Mouse (Mus musculus): Measurements from ENCODE around the gene Zfp367. TPM values are rescaled to one million over a fixed set of nuclear protein-coding genes. Genes with fewer than 3 reads are reported as not detected.
A peak's percentile ranks its signal among the peaks of the same experiment; 100 is the strongest.

Gene Zfp367
- polyA plus RNA-seq, 1 experiment: 10.4 TPM

DNA sequence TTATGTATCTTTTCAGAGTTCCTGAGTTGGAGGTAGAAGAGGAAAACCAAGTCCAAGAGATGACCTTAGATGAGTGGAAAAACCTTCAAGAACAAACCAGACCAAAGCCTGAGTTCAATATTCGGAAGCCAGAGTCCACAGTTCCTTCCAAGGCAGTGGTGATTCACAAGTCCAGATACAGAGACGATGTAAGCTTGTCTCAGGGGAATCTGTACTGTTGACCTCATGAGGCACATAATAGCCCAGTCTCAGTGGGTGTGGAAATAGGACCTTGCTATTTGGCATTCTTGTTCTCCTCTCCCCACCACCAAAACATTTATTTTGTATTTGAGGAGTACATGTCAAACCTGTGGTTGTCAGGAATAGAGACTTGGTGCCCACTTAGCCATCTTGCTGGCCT lies 29.1 kb upstream of the Zfp367 start:
- 90% methylated on average over 2 of the region's 2 CpGs for WGBS
- H3K4me3 ChIP-seq (replicated peaks; ENCODE audit: extremely low read depth, low read depth, low read length): no peak overlapping the region

DNA sequence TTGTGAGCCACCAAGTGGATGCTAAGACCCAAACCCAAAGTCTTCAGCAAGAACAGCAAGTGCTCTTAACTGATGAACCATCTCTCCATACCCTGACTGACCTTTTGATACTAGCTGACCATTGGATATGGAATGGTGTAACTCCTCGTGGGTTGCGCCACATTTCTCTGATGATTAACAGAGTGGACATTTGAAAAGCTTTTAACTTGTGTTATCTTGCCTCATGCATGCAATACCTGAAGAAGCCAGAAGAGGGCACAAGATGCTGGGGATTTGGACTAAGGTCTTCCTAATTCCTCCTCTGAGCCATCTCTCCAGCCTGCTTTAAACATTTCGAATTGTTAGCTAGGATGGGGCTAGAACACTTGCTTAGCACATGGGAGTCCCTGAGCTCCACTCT lies 27.9 kb upstream of the Zfp367 start:
- 66% methylated on average over 3 of the region's 3 CpGs for WGBS
- peak; percentile 48 for DNase-seq
- TF ChIP-seq CTCF (IDR thresholded peaks at IDR 0.05; ENCODE audit: insufficient read depth, low read length) (peak; percentile 21; the same call in 1 of the 2 replicates), POLR2A (IDR thresholded peaks at IDR 0.05; ENCODE audit: borderline replicate concordance, extremely low read depth, low read depth, low read length) (no peak)
- no peak overlapping the region for H3K4me3 ChIP-seq (replicated peaks; ENCODE audit: extremely low read depth, low read depth, low read length)
- no peaks in the 10 kb centered on the region for H3K4me1 ChIP-seq (ENCODE audit: control insufficient read depth, insufficient read depth, low read length)

More for the DNA sequence above, 29.1 kb upstream of the Zfp367 start:
- no peak for DNase-seq
- TF ChIP-seq POLR2A (IDR thresholded peaks at IDR 0.05; ENCODE audit: borderline replicate concordance, extremely low read depth, low read depth, low read length): no peak
- TF ChIP-seq CTCF (IDR thresholded peaks at IDR 0.05; ENCODE audit: insufficient read depth, low read length): no peak
- H3K4me1 ChIP-seq (ENCODE audit: control insufficient read depth, insufficient read depth, low read length): no peaks in the 10 kb centered on the region

DNA sequence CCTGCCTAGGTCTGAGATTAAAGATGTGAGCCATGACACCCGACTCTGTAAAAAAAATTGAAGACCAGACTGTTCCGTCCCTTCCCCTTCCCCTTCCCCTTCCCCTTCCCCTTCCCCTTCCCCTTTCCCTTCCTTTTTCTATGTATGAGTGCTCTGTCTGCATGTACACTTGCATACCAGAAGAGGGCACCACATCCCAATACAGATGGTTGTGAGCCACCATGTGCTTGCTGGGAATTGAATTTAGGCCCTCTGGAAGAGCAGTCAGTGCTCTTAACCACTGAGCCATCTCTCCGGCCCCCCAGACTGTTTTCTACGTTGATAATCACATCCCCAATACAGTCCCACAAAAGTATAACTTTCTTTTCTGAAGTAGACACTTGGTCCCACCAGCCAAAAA lies 27.3 kb upstream of the Zfp367 start:
- DNase-seq: no peak
- no peaks in the 10 kb centered on the region for H3K4me1 ChIP-seq (ENCODE audit: control insufficient read depth, insufficient read depth, low read length)
- no peak overlapping the region for H3K4me3 ChIP-seq (replicated peaks; ENCODE audit: extremely low read depth, low read depth, low read length)
- WGBS: 79% methylated on average over 4 of the region's 4 CpGs
- TF ChIP-seq POLR2A (IDR thresholded peaks at IDR 0.05; ENCODE audit: borderline replicate concordance, extremely low read depth, low read depth, low read length): no peak
- TF ChIP-seq CTCF (IDR thresholded peaks at IDR 0.05; ENCODE audit: insufficient read depth, low read length): no peak

DNA sequence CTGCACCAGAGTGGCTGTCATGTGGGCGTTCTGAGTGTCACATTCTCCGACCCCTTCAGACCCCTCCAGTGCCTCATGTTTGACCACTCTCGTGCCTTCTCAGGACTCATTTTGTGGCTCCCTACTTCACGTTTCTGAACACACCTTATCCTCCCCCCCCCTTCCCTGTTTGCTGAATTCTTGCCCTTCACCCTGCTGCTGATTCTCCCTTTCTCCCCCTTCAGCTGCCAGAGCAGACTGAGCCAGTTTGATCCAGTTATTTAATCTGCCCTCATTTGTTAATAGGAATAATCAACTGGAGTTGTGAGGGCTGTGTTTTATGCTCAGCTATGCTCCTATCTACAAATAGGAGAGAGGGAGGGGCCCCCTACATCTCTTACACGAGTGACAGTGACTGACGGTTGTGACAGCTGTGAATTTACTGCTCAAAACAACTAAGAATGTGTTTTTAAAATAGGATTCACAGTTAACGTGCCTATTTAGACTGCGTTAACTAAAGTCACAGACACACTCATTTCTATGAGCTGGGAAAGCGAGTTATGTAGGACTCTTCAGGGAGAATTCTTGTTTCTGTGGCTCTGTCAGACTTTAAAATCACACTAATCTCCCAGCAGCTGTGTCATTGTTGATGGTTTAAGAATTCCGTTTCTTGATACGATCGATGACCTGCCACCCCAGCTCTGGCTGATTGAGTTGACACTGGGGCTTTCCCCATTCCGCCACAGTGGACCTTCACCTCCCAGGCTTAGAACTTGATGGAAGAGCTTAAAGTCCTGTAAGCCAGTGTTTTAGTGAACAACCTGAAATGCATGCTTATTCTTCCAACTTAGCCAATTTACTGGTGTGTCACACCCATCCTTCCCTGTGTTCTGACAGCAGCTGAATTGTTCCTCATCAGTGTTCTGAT lies 26.0 kb upstream of the Zfp367 start:
- no peak for DNase-seq
- 85% methylated on average over 13 of the region's 13 CpGs for WGBS
- Histone ChIP-seq H3K4me3 (replicated peaks; ENCODE audit: extremely low read depth, low read depth, low read length) (no peak overlapping the region), H3K4me1 (ENCODE audit: control insufficient read depth, insufficient read depth, low read length) (no peaks in the 10 kb centered on the region)
- no peak for TF ChIP-seq POLR2A (IDR thresholded peaks at IDR 0.05; ENCODE audit: borderline replicate concordance, extremely low read depth, low read depth, low read length)

DNA sequence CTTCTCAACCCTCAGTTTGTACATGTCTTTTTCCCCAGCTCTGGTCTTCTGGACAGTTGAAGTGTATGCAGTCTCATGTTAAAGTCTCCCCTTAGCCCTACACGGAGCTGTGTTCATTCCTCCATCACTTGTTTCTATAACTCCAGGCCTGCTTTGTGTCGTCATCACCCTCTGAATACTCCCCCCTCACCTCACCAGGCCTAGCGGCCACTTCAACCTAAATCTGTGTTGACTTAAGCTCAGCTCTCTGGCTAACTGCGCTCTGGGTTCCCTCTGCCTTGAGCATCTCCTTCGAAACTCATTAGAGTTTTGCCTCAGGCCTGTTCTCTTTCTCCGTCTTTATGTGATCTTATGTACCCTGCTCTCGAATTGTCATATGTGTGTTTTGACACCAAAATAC lies 25.0 kb upstream of the Zfp367 start:
- Histone ChIP-seq H3K4me3 (replicated peaks; ENCODE audit: extremely low read depth, low read depth, low read length) (no peak overlapping the region), H3K4me1 (ENCODE audit: control insufficient read depth, insufficient read depth, low read length) (no peaks in the 10 kb centered on the region)
- DNase-seq: no peak
- no peak for TF ChIP-seq POLR2A (IDR thresholded peaks at IDR 0.05; ENCODE audit: borderline replicate concordance, extremely low read depth, low read depth, low read length)
- TF ChIP-seq CTCF (IDR thresholded peaks at IDR 0.05; ENCODE audit: insufficient read depth, low read length): no peak
- 71% methylated on average over 7 of the region's 7 CpGs for WGBS

DNA sequence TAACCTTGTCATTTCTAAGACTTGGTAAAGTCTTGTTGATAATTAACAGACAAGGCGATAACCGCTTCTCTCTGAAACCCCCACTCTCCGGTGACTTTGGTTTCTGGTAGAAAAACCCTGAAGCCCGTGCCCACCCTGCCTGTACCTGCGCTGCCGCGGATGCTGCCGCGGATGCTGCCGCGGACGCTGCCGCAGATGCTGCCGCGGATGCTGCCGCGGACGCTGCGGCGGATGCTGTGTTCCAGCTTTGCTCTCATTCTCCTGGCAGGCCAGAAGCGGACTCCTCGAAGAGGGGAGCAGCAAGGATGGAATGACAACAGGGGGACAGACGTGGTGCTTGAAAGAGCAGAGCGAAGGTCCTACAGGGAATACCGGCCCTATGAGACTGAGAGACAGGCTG lies 16.7 kb upstream of the Zfp367 start:
- TF ChIP-seq CTCF (IDR thresholded peaks at IDR 0.05; ENCODE audit: insufficient read depth, low read length) (no peak), POLR2A (IDR thresholded peaks at IDR 0.05; ENCODE audit: borderline replicate concordance, extremely low read depth, low read depth, low read length) (no peak)
- no peaks in the 10 kb centered on the region for H3K4me1 ChIP-seq (ENCODE audit: control insufficient read depth, insufficient read depth, low read length)
- DNase-seq: no peak
- H3K4me3 ChIP-seq (replicated peaks; ENCODE audit: extremely low read depth, low read depth, low read length): no peak overlapping the region
- 98% methylated on average over 25 of the region's 25 CpGs for WGBS

DNA sequence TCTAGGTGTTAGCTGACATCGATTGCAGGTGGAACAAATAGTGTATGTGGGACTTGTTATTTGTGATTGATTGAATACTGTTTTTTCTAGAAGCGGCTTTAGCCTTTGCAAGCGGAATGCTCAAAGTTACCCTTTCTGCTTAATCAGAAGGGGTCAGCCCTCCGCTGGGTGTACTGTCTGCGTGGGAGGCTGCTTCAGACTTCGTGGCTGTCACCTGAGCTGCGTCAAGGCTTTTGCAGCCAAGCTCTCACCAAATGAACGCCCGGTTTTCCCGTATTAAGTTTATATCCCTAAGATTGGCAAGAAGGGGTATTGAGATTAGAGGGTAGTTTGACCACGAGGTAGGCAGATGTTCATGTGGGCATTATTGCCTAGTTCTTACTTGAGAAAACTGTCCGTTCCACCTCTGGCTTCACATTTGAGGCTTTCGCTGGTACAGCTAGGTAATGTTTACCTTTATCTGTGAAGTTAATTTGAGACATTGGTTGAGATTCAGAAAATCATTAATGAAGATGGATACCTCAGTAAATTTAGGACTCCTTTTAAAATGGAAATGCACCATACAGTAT lies 10.2 kb upstream of the Zfp367 start:
- WGBS: 59% methylated on average over 13 of the region's 13 CpGs
- Histone ChIP-seq H3K4me1 (ENCODE audit: control insufficient read depth, insufficient read depth, low read length) (peaks cover 13% of the 10 kb centered on the region), H3K4me3 (replicated peaks; ENCODE audit: extremely low read depth, low read depth, low read length) (peak overlapping the region; percentile 10)
- no peak for DNase-seq
- TF ChIP-seq CTCF (IDR thresholded peaks at IDR 0.05; ENCODE audit: insufficient read depth, low read length) (no peak), POLR2A (IDR thresholded peaks at IDR 0.05; ENCODE audit: borderline replicate concordance, extremely low read depth, low read depth, low read length) (no peak)

DNA sequence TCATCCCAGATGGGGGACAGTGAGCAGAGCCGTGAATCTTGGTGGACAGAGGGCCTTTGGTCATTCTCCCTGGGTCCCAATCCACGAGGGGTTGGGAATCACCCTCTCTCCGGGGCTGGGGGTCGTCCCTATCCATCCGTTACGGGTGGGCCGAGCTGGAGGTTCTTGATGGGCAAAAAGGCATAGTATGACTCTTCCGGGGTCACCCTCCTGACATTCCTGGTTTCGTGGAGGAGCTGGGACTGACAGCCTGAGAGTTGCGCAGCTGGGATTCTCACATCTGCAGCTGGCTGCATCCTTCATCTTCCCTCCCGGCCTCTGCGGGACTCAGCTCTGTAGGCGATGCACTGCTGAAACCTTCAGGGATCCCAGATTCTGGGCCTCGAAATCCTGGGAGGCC lies 9.6 kb upstream of the Zfp367 start:
- H3K4me1 ChIP-seq (ENCODE audit: control insufficient read depth, insufficient read depth, low read length): peaks cover 13% of the 10 kb centered on the region
- TF ChIP-seq CTCF (IDR thresholded peaks at IDR 0.05; ENCODE audit: insufficient read depth, low read length) (no peak), POLR2A (IDR thresholded peaks at IDR 0.05; ENCODE audit: borderline replicate concordance, extremely low read depth, low read depth, low read length) (no peak)
- peak overlapping the region; percentile 78 for H3K4me3 ChIP-seq (replicated peaks; ENCODE audit: extremely low read depth, low read depth, low read length)
- DNase-seq: no peak
- 10% methylated on average over 14 of the region's 14 CpGs for WGBS

DNA sequence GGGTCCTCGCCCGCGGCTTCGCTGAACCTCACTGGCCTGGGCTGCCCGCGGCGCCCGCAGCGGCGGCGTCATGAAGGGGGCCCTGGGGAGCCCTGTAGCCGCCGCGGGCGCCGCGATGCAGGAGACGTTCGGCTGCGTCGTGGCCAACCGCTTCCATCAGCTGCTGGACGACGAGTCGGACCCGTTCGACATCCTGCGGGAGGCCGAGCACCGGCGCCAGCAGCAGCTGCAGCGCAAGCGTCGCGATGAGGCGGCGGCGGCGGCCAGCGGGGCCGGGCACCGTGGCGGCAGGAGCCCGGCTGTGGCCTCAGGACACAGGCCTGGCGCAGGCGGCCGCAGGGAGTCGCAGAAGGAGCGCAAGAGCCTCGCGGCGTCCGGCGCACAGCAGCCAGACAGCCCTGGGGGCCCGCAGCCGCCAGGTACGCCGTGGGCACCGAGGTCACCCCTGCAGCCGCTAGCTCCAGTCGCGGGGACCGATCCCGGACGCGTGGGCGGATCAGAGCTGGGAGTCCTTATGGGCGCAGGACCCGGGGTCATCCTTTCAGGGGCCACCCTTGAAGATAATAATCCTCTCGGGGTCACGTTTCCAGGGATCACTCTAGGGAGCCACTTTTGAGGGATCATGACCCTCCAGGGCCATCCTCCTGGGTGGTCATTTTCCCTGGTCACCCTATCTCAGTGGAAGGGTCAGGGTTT lies 9.1 kb upstream of the Zfp367 start:
- under 1% methylated on average over 71 of the region's 71 CpGs for WGBS
- Histone ChIP-seq H3K4me1 (ENCODE audit: control insufficient read depth, insufficient read depth, low read length) (peaks cover 13% of the 10 kb centered on the region), H3K4me3 (replicated peaks; ENCODE audit: extremely low read depth, low read depth, low read length) (peak overlapping the region; percentile 78)
- DNase-seq: no peak
- no peak; the same call in 1 of the 2 replicates for TF ChIP-seq POLR2A (IDR thresholded peaks at IDR 0.05; ENCODE audit: borderline replicate concordance, extremely low read depth, low read depth, low read length)
- no peak for TF ChIP-seq CTCF (IDR thresholded peaks at IDR 0.05; ENCODE audit: insufficient read depth, low read length)
